Mouse (Mus musculus): Measurements from ENCODE around the gene Fyco1. TPM values are rescaled to one million over a fixed set of nuclear protein-coding genes. Genes with fewer than 3 reads are reported as not detected.

Fyco1 gene
- 61.4 TPM for total RNA-seq (2023)

GRCm38 (mm10) chr9:123851713-123852448, at the start of gene Fyco1:
TSS of gene Fyco1 (minus strand) at chr9:123851899.

GRCm38 (mm10) chr9:123861929-123862328, 10.2 kb upstream of the Fyco1 start, which contains the start of gene Xcr1:
TSS of gene Xcr1 (minus strand) at chr9:123862029.

GRCm38 (mm10) chr9:123806267-123806666, 45.4 kb downstream of the Fyco1 start, which contains the start of gene Cxcr6:
TSS of gene Cxcr6 (plus strand) at chr9:123806475.

Other genes with a start within 250 kb of the Fyco1 start
- gene Slc6a20b, start 219.3 kb downstream of the Fyco1 start, total RNA-seq (2023), result not detected
- 184 TPM for gene Ccr9, start 173.5 kb downstream of the Fyco1 start, total RNA-seq (2023)
- gene Slc6a20a, start 173.0 kb downstream of the Fyco1 start, total RNA-seq (2023), result 0.77 TPM
- gene Lztfl1, start 134.2 kb downstream of the Fyco1 start, total RNA-seq (2023), result 170 TPM
- gene Cxcr6, start 45.4 kb downstream of the Fyco1 start, total RNA-seq (2023), result 15.6 TPM
- gene Xcr1, start 10.1 kb upstream of the Fyco1 start, total RNA-seq (2023), result 0.34 TPM
- 0.46 TPM for gene Ccr1, start 116.8 kb upstream of the Fyco1 start, total RNA-seq (2023)
- not detected for gene Ccr1l1, start 126.5 kb upstream of the Fyco1 start, total RNA-seq (2023)
- gene Ccr3, start 170.1 kb upstream of the Fyco1 start, total RNA-seq (2023), result 0.46 TPM

All from CD8-positive naive resting alpha-beta T cell, adult 57 days (primary cell).